Mouse (Mus musculus) mammary gland, adult 2 months (tissue): ENCODE measurements around the gene Mup21. TPM values are rescaled to one million over a fixed set of nuclear protein-coding genes. Genes with fewer than 3 reads are reported as not detected.

Experiments
- polyA plus RNA-seq: library from polyadenylated mRNA; depleted of rRNA; stranded (reverse); fragments of >200 nt; gene quantifications from 2 replicates; pipeline ENCODE4 v1.2.3, GENCODE M21; 2012; ENCODE audit warnings: low replicate concordance; rRNA removed

Mup21 gene
- polyA plus RNA-seq = not detected in 2 replicates

GRCm38 (mm10) chr4:62150811-62151210, at the start of gene Mup21:
TSS of gene Mup21 (minus strand) at chr4:62150863.

Other genes with a start within 250 kb of the Mup21 start
- gene Mup20, start 96.7 kb downstream of the Mup21 start, polyA plus RNA-seq = 0.99 TPM in 1 of 2 replicates, not detected in the other
- gene Mup3, start 63.5 kb downstream of the Mup21 start, polyA plus RNA-seq = 4.4 and 7.5 TPM in 2 replicates
- 0.13 and 0.50 TPM in 2 replicates for gene Zfp37, start 80.2 kb upstream of the Mup21 start, polyA plus RNA-seq
- gene Slc31a2, start 111.7 kb upstream of the Mup21 start, polyA plus RNA-seq = 19.1 and 38.9 TPM in 2 replicates
- 42.8 and 49.2 TPM in 2 replicates for gene Fkbp15, start 209.7 kb upstream of the Mup21 start, polyA plus RNA-seq
- 9.0 and 21.7 TPM in 2 replicates for gene Slc31a1, start 209.9 kb upstream of the Mup21 start, polyA plus RNA-seq